Mouse (Mus musculus): ENCODE results near the gene Dkc1. TPM values are rescaled to one million over a fixed set of nuclear protein-coding genes. Genes with fewer than 3 reads are reported as not detected.
"Not testable (repeated sequence)": the region's sequence is repeated elsewhere in the genome, so short reads cannot be mapped to it uniquely, and the experiment has no call there.

Gene Dkc1
- polyA plus RNA-seq, 2 experiments = 48.1 to 69.3 TPM

DNA sequence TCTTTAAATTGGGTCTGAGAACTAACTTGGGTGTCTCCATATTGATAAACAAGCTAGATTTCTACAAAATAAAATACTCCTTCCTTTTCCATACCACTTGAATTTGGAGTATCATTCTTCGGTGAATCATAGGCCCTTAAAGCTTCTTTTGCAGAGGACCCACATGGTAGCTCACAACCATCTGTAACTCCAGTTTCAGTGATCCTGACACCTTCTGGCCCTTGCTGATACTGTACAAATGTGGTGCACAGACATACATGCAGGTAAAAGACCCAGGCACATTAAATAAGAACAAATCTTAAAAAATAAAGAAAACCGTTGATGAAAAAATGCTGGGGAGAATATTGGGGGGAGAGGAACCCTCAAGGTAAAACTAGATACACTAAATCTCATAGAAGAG, 42.5 kb downstream of the Dkc1 start:
- ATAC-seq (ENCODE audit: insufficient read depth) = peak; percentile 75
- no peak overlapping the region; the same call in 1 of the 2 replicates for H3K9ac ChIP-seq (replicated peaks)
- no peaks in the 10 kb centered on the region for H3K9me3 ChIP-seq (ENCODE audit: control insufficient read depth, low read length)
- no peaks in the 10 kb centered on the region for H3K36me3 ChIP-seq (replicated peaks; ENCODE audit: control insufficient read depth, insufficient read depth, low read depth)
- 77% methylated on average over 2 of the region's 2 CpGs for WGBS (ENCODE audit: insufficient replicate concordance)
- DNase-seq (ENCODE audit: low read depth in 3 of 3, low spot score in 3 of 3) = no peak
- peak overlapping the region; percentile 70 for H3K27ac ChIP-seq
- TF ChIP-seq EP300 (IDR thresholded peaks at IDR 0.05; ENCODE audit: low read depth) (no peak), CTCF (IDR thresholded peaks at IDR 0.05; ENCODE audit: low read depth) (no peak)
- H3K4me3 ChIP-seq (ENCODE audit: insufficient read depth in 1 of 2, low read depth in 2 of 2, low read length in 2 of 2) = no peak overlapping the region
- no peaks in the 10 kb centered on the region for H3K27me3 ChIP-seq (ENCODE audit: control insufficient read depth, insufficient read depth, low read length)
- no peak overlapping the region for H3K4me2 ChIP-seq (ENCODE audit: low read depth)
- peaks cover 6 to 12% of the 10 kb centered on the region in 2 experiments for H3K4me1 ChIP-seq (replicated peaks; ENCODE audit: control insufficient read depth in 2 of 2, insufficient read depth in 2 of 2, low read length in 1 of 2)

- H3K9ac ChIP-seq (replicated peaks) = 0 out of 2 replicates have a peak overlapping the region, but pooled peaks have one; percentile 34
- peak overlapping the region in 1 of 2 experiments; percentile 34; a peak in 2 of 4 replicates for H3K4me3 ChIP-seq (ENCODE audit: insufficient read depth in 1 of 2, low read depth in 2 of 2, low read length in 2 of 2)
- WGBS (ENCODE audit: insufficient replicate concordance) = 17% methylated on average over 34 of the region's 42 CpGs
- peak; percentile 78 for ATAC-seq (ENCODE audit: insufficient read depth)
- not testable (repeated sequence) for H3K36me3 ChIP-seq (replicated peaks; ENCODE audit: control insufficient read depth, insufficient read depth, low read depth); H3K27ac ChIP-seq; H3K9me3 ChIP-seq (ENCODE audit: control insufficient read depth, low read length); H3K27me3 ChIP-seq (ENCODE audit: control insufficient read depth, insufficient read depth, low read length); H3K4me1 ChIP-seq (replicated peaks; ENCODE audit: control insufficient read depth in 2 of 2, insufficient read depth in 2 of 2, low read length in 1 of 2); DNase-seq (ENCODE audit: low read depth in 3 of 3, low spot score in 3 of 3)
- peak overlapping the region; percentile 57 for H3K4me2 ChIP-seq (ENCODE audit: low read depth)
Observed at GRCm38 (mm10) chrX:75143124-75143555, 47.5 kb downstream of the Dkc1 start.

DNA sequence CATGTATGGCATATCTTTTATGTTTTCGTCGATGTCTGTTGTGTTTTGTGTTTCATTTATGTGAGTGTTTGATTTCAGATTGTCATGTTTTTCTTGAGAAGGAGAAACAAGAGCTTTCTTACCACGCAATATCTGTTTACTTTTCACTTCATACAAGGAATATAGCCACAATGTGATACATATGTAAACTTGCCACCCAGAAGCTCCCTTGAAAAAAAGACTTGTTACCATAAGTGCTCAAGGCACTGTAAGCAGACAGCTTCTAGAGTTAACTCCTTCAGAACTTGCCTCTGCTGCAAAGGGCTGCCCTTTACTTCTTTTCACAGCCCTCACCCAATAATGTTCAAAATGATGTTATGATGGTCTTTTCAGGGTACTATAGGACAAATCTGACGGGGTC, 52.8 kb downstream of the Dkc1 start:
- no peak for ATAC-seq (ENCODE audit: insufficient read depth)
- 60% methylated on average over 4 of the region's 4 CpGs for WGBS (ENCODE audit: insufficient replicate concordance)

GRCm38 (mm10) chrX:75150304-75150703, 54.6 kb downstream of the Dkc1 start:
- DNase-seq (ENCODE audit: low read depth in 3 of 3, low spot score in 3 of 3) = no peak
- H3K27ac ChIP-seq = no peak overlapping the region
- no peaks in the 10 kb centered on the region for H3K27me3 ChIP-seq (ENCODE audit: control insufficient read depth, insufficient read depth, low read length)
- H3K4me2 ChIP-seq (ENCODE audit: low read depth) = no peak overlapping the region
- H3K4me1 ChIP-seq (replicated peaks; ENCODE audit: control insufficient read depth in 2 of 2, insufficient read depth in 2 of 2, low read length in 1 of 2) = peaks cover 2 to 3% of the 10 kb centered on the region in 2 experiments; a peak in 2 of 4 replicates
- no peaks in the 10 kb centered on the region for H3K9me3 ChIP-seq (ENCODE audit: control insufficient read depth, low read length)
- WGBS (ENCODE audit: insufficient replicate concordance) = 67% methylated on average over 2 of the region's 2 CpGs
- no peak overlapping the region for H3K9ac ChIP-seq (replicated peaks)
- no peak for ATAC-seq (ENCODE audit: insufficient read depth)
- no peak overlapping the region for H3K4me3 ChIP-seq (ENCODE audit: insufficient read depth in 1 of 2, low read depth in 2 of 2, low read length in 2 of 2)
- TF ChIP-seq EP300 (IDR thresholded peaks at IDR 0.05; ENCODE audit: low read depth) (no peak), CTCF (IDR thresholded peaks at IDR 0.05; ENCODE audit: low read depth) (no peak)
- H3K36me3 ChIP-seq (replicated peaks; ENCODE audit: control insufficient read depth, insufficient read depth, low read depth) = no peaks in the 10 kb centered on the region

More for the DNA sequence above, 52.8 kb downstream of the Dkc1 start:
- Histone ChIP-seq H3K9me3 (ENCODE audit: control insufficient read depth, low read length) (no peaks in the 10 kb centered on the region), H3K27ac (no peak overlapping the region), H3K4me1 (replicated peaks; ENCODE audit: control insufficient read depth in 2 of 2, insufficient read depth in 2 of 2, low read length in 1 of 2) (peaks cover 2 to 3% of the 10 kb centered on the region in 2 experiments; a peak in 2 of 4 replicates), H3K4me2 (ENCODE audit: low read depth) (no peak overlapping the region), H3K4me3 (ENCODE audit: insufficient read depth in 1 of 2, low read depth in 2 of 2, low read length in 2 of 2) (no peak overlapping the region), H3K36me3 (replicated peaks; ENCODE audit: control insufficient read depth, insufficient read depth, low read depth) (no peaks in the 10 kb centered on the region), H3K27me3 (ENCODE audit: control insufficient read depth, insufficient read depth, low read length) (no peaks in the 10 kb centered on the region), H3K9ac (replicated peaks) (no peak overlapping the region)
- no peak for DNase-seq (ENCODE audit: low read depth in 3 of 3, low spot score in 3 of 3)
- TF ChIP-seq CTCF (IDR thresholded peaks at IDR 0.05; ENCODE audit: low read depth) (no peak), EP300 (IDR thresholded peaks at IDR 0.05; ENCODE audit: low read depth) (no peak)

DNA sequence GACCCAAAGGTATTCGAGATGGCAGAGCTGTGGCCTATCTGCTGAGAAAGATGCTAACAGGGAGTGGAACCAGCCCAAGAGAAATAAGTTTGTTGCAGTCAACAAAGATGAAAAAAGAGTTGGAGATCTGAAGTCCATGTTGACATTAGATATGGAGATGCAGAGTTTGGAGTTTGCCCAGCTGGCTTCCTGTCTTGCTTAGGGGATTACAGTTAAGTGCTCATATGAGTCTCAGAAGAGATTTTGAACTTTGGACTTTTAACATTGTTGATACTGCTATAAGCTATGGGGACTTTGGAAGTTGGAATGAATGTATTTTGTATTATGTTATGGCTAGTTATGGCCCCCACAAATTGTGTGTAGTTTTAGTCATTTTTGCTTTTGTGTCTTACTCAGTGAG, 56.6 kb downstream of the Dkc1 start:
- no peak for TF ChIP-seq EP300 (IDR thresholded peaks at IDR 0.05; ENCODE audit: low read depth)
- TF ChIP-seq CTCF (IDR thresholded peaks at IDR 0.05; ENCODE audit: low read depth) = no peak
- H3K4me1 ChIP-seq (replicated peaks; ENCODE audit: control insufficient read depth in 2 of 2, insufficient read depth in 2 of 2, low read length in 1 of 2) = peaks cover 2 to 5% of the 10 kb centered on the region in 2 experiments; a peak in 2 of 4 replicates
- no peaks in the 10 kb centered on the region for H3K36me3 ChIP-seq (replicated peaks; ENCODE audit: control insufficient read depth, insufficient read depth, low read depth)
- ATAC-seq (ENCODE audit: insufficient read depth) (no peak), DNase-seq (ENCODE audit: low read depth in 3 of 3, low spot score in 3 of 3) (no peak)
- H3K4me2 ChIP-seq (ENCODE audit: low read depth) = no peak overlapping the region
- no peaks in the 10 kb centered on the region for H3K9me3 ChIP-seq (ENCODE audit: control insufficient read depth, low read length)
- no peak overlapping the region for H3K27ac ChIP-seq
- H3K27me3 ChIP-seq (ENCODE audit: control insufficient read depth, insufficient read depth, low read length) = no peaks in the 10 kb centered on the region
- no peak overlapping the region for H3K9ac ChIP-seq (replicated peaks)
- 38% methylated on average over 1 of the region's 1 CpGs for WGBS (ENCODE audit: insufficient replicate concordance)
- H3K4me3 ChIP-seq (ENCODE audit: insufficient read depth in 1 of 2, low read depth in 2 of 2, low read length in 2 of 2) = no peak overlapping the region

All from liver, embryonic 14.5 days (tissue).